Mouse (Mus musculus): ENCODE data around the gene Gipc3.

Gene Gipc3

DNA sequence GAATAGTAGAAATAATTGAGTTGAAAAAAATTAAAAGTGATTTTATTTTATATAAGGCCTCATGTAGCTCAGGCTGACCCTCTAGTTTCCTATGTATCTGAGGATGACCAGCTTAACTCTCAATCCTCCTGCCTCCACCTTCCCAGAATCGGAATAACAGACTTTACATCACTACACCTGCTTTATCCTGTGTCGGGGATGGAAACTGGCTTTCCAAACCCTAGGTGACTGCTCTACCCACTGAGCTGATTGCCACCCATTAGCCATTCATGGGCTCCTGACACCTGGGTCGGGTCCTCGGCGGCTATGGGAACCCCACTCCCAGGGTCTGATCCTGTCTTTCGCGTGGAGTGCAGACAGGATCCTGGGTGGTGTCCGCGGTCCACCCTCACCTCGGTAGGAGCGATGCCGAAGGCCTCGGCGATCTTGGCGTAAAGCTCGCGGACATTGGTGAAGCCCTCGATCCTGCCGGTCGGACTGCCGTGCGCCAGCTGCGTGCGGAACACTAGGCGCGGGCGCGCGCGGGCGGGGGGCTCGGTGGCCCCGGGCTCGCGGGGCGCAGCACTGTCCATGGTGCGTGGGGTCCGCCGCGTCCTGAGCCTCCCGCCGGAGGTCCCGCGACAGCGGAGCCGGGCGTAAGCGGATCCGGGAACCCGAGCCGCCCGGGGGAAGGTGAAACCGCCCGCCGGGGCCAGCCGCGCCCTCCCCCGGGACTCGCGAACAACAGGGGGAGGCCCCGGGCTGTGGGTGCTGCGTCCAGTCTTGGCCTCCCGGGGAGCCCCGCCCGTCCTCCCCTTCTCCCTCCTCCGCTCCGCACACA is at the start of gene Gipc3:
Gene Gipc3, minus strand, starts transcription at position 581 of the 820 bp plus-strand sequence.
- peak; percentile 46 for DNase-seq

DNA sequence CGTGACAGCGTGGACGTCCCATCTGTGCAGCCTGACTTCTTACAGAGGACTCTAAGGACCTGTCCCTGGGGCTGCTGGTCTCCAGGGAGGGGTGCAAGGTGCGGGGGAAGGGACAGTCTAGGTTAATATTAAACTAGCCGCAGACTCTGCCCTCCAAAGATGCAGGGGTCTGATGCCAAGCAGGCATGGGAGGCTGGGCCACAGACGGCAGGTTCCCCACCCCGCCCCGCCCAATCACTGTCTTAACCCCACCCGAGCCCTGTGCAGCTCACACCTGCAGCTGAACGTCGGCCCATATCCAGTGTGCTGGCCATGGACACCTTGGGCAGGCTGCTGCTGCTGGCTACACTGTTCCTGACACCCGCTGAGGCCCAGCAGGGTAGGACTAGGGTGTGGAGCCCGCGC is 49.7 kb upstream of the Gipc3 start, which contains the start of gene Smim24:
Gene Smim24, plus strand, starts transcription at position 271 of the 405 bp plus-strand sequence.
- no peak for DNase-seq

DNA sequence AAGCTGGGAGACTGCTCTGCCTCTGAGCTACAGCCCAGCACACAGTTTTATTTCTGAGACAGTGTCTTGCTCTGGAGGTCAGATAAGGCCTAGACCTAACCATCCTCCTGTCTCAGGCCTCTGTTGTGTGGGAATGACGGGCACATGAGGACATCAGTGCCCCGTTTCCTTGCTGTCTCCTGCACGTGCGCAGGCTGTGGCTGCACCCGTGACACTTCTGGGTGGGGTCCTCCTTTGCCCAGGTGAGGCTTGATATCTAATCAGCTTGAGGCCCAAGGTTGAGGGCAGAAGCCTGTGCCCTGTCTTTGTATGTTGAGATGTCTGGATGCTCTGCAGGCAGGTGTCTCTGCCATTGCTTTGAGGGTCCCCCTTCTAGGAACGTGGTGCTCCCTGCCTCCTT is 49.2 kb upstream of the Gipc3 start:
- DNase-seq, result no peak

DNA sequence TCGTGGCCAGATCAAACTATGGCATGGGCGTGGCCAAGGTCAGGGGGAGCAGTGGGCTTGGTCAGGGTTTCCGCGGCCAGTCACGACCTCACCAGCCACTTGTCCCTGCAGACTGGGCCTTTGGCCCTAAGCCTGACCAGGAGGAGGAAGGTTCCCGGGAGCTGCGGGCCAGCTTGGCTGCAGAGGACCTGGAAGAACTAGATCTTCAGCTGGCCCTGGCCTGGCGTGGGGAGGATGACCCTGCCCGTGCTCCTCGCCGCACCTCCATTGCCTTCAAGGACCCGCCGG is 47.6 kb upstream of the Gipc3 start:
- DNase-seq, result no peak

DNA sequence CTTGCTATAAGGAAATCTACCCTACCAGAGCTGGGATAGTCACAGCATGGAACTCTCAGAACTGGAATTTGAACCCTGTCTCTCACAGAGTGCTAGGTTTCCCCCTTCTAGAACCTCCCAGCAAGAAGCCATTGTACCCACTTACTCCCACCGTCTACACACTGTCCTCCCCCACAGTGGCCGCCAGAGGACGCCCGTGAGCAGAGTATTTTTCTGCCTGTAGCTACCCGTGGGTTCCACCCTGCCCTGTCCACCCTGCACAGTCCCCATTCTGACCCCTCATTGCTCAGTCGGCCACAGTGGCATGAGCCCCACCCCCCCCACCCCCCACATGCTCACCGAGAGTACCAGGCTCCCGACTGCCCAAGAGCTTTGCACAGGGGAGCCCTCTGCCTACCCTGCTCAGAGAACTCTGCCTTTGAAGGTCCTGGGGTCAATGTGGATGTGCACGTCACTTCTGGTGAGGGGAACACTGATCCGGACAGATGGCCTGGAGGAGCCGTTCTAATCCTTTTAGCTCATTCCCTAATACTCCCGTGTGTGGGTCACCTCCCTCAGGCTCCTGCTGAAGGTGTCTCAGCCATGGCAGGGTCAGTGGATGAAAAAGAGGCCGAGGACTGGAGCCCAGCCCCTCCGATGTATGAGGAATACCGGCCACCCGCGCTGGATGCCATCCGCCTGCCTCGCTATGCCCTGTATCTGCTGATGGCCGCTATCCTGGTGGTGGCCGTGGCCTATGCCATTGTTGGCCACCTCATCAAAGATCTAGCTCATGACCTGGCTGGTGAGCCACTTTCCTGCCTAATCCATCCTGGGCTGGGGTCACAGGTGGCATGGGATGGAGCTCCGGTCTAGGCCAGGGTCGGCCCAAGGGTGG is 47.0 kb upstream of the Gipc3 start:
- peak; percentile 88 for DNase-seq

DNA sequence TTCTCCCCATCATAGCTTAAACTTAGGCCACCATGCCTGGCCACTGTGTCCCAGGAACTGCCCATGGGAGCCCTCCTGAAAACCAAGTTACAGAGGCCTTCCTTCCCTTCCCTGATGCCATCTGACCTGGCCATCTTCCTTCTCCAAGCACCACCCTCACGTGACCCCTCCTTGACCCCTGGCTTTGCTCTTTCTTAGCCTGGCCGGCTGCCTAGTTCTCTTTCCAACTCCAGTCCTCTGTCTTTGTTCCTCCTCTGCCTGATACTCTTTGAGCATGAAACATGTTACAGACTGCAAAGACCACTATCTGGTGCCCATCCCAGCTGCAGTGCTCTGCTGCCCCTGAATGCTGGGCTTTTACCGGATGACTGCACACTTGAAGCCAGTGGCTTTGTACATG is 46.3 kb upstream of the Gipc3 start:
- peak; percentile 67 for DNase-seq

DNA sequence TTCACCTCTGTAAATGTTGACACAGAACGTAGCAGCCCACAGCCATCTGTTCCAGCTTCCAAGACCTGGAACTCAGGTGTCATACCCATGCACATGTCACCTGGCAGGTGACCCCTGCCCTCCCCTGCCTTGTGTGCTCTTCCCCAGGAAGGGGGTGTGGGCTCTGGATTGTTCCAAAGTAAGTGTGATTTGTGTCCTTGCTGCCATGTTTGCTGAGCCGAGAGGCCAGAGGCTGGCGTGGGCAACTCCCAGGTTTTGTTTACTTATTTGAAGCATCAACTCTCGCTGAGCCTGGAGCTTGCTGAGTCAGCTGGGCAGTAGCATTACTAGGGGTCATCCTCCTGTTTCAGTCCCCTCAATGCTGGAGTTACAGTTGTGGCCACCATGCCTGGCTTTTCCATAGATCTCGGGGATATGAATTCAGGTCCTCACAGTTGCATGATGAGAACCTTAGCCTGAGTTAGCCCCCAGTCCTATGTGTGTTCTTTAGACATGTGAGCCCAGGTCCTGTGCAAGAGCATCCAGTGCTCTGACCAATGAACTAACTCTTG is 45.5 kb upstream of the Gipc3 start, which contains the start of gene Gm48552:
Gene Gm48552, plus strand, starts transcription at position 501 of the 551 bp plus-strand sequence.
- DNase-seq, result no peak

DNA sequence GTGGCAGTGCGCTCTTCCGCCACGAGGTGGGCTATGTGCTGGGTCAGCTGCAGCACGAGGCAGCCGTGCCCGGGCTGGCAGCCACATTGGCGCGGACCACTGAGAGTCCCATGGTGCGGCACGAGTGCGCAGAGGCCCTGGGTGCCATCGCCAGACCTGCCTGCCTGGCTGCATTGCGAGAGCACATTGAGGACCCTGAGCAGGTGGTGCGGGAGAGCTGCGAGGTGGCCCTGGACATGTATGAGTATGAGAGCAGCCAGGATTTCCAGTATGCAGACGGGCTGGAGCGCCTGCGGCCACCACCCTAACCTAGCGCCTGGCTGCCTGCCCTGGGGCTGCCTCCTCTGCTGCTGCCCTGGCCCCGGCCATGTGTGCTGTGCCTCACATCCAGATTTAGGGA is 44.6 kb upstream of the Gipc3 start:
- no peak for DNase-seq

DNA sequence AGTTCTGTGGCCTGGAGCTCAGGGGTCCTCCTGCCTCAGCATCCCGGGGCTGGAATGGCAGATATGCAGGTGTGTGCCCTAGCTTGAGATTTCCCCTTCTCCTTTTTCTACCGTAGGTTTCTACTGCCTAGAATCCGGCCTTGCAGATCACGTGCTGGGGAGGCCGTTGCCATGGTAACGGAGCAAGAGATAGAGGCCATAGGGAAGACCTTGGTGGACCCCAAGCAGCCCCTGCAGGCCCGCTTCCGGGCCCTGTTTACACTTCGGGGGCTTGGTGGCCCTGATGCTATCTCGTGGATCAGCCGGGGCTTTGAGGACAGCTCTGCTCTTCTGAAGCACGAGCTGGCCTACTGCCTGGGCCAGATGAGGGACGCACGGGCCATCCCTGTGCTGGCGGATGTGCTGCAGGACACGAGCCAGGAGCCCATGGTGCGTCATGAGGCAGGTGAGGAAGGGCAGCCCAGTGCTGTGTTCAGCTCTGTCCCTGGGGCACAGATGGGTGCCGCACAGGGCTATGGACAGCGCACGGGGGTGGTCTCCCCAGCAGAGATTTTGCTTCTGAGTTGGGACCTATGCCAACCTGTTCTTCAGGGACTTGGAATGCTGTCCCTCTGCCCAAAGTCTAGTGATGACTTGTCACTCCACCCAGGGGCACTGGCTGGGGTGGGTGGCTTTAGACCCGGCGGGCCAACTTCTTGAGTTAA is 42.7 kb upstream of the Gipc3 start:
- DNase-seq, result no peak

DNA sequence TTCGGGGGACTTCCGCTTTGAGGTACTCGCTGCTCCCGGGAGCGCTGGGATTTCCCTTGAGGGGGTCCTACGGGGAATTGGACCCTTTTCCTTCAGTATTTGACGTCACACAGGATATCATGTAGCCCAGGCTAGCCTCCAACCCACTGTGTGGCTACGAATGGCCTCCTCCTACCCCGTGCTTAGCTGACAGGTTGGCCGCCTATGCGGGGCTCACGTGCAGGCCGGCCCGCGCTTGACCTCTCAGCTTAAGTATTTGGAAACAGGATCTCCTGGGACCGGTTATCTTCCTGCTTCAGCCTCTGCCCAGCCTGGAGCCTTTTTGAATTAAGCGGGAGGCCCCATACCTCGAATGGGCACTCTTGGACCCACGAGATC is 41.5 kb upstream of the Gipc3 start:
- no peak for DNase-seq

DNA sequence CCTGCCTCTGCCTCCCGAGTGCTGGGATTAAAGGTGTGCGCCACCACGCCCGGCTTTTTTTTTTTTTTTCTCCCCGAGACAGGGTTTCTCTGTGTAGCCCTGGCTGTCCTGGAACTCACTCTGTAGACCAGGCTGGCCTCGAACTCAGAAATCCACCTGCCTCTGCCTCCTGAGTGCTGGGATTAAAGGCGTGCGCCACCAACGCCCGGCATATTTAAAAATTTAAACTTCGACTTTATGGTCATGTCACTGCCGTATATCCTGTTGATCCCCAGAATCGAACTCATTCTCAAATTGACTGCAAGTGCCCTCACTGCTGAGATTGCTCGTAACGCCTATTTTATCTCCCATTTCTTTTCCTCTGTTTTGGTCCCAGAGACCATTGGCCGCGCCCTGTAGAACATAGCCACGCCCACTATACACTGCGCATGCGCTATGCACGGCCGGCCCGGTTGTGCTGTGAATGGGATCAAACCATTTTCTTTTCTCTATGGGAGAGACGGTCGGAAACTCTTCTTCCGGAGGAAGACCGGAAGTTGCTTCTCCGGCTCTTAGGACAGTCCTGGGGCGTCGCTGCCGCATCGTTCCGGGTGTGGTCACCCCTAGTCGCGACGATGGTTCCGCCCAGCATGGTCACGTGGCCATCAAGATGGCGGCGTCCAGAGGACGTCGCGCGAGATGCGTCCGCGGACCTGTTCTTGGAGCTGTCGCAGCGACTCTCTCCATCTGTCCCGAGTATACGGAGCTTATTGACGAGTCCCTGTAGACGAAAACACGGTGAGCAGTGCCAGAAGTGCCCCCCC is 40.9 kb upstream of the Gipc3 start, which contains the start of the genes Dohh and Gm48551:
Gene Dohh, plus strand, starts transcription at position 627 of the 803 bp plus-strand sequence.
Gene Gm48551, plus strand, starts transcription at position 665 of the 803 bp plus-strand sequence.
- peak; percentile 100 for DNase-seq

DNA sequence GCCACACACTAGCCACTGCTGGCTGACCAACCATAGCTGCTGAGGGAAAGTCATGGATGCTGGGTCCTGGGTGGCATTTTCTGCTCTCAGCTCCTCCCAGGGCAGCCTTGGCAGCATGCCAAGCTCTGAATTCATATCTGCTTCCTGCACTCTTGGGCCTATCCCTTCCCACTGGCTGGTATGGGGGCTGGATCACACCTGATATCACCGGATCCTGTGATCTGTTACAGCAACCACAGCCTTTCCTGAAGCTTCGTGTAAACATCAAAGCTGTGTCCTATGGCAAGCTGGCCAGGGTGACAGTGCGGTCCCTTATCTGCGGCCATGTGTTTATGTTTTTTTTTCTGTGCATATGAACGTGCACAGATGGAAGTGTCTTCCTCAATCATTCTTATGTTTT is 39.0 kb upstream of the Gipc3 start:
- peak; percentile 77 for DNase-seq

DNA sequence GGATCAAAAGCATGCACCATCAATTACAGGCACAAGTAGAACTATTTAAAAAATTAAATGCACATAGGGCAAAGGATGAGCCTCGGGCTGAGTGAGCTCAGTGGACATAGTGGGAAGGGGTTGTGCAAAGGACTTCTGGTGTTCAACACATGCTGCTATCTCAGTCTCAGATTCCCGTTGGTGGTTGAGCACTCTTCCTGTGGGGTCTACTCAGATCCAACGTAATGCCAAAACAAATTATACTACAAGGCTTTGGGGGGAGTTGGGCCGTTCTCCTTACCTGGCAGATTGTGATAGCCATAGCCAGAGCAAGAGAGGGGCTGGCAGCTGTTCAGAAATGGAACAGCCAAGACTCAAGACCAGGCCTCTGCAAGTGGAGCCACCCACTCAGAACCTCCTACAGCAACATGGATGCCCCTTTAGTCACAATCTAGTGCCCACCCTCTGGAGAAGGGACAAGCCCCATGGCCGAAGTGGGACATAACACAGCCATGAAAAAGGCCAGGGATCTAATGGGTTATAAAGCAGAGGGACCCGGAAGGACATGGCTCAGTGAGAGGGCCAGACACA is 36.8 kb upstream of the Gipc3 start:
- DNase-seq, result no peak

DNA sequence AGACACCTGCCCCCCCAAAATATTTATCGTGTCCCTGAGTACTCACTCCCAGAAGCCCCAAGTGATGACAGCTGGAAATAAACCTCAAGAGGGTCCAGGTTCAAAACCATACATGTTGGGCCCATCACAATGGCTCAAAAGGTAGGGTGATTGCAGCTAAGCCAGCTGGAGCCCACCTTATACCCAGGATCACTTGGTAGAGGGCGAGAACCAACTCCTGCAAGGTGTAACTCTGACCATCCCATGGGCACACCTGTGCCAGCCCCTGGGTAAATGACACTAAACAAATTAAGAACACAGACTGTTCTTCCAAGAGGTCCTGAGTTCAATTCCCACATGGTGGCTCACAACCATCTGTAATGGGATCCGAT is 36.1 kb upstream of the Gipc3 start:
- DNase-seq, result no peak

DNA sequence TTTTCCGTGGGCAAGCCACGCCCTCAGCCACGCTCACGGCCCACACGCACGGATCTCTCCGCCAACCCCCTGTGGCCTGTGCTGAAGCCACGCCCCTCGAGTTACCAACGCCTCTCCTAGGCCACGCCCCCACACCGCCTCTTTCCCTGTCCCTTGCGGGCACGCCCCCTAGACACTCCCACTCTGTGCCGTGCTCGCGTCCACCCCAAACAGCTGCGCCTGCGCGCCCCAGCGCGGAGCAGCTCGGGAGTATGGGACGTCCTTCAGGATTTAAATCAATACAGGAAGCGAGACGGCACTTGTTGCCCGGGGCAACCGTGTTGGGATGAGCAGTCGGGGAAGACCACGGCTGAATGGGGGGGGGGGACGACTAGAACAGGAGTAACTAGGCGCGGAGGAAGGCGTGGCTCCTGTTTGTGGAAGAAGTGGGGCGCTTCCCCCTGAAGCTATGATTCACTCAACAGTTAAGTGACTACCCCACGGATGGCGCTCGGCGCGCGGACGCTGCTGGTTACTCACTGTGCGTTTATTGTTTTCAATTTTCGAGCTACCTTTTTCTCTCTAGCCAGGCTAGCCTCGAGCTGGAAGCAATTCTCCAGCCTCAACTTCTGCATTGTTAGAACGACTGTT is 35.6 kb upstream of the Gipc3 start:
- DNase-seq, result peak; percentile 100

DNA sequence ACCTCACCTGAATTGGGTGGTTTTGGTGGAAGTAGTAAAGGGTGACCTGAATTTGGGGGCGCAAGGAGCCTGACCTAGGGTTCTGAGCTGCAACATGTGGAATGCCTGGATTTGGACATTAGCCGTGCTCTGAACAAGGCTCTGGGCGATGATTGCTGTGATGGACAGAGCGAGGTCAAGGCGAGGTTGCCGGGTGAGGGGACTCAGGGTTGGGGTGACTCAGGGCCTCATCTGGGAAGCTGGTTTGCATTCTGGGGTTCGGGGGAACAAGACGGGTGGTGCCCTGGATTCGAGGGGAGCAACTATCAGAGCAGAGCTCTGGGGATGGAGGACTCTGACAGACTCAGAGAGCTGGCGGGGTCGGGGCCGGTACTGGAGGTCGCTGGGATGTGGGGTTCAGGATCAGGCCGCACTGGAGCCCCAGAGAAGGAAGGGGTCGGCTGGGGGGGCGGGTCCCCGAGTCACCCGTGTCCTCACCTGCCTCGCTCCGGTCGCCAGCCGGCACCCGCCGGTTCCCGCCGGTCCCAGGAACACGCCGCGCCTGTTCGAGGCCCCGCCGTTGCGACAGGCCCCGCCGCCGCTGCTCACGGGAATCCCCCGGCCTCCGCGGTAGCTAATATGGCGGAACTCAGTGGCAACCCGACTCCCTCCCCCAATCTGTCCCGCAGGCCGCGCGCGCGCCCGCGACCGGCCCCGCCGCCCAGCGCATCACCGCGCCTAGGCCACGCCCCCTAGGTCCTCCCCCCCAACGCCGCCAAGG is 34.9 kb upstream of the Gipc3 start, which contains the start of gene Fzr1:
Gene Fzr1, minus strand, starts transcription at position 724 of the 760 bp plus-strand sequence.
- no peak for DNase-seq

DNA sequence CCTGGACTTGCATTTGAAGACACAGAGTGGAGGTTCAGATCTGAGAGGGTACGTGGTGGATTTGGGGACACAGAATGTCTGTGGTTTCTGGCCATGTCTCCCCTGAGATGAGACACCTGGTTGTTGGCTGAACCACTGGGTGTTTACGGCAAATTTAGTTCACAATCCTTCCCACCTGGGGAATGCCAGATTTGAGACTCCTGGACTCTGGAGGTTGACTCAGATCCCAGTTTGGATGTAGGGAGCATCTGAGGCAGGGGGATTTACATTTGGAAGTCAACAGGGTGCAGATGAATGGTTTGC is 34.2 kb upstream of the Gipc3 start:
- no peak for DNase-seq

DNA sequence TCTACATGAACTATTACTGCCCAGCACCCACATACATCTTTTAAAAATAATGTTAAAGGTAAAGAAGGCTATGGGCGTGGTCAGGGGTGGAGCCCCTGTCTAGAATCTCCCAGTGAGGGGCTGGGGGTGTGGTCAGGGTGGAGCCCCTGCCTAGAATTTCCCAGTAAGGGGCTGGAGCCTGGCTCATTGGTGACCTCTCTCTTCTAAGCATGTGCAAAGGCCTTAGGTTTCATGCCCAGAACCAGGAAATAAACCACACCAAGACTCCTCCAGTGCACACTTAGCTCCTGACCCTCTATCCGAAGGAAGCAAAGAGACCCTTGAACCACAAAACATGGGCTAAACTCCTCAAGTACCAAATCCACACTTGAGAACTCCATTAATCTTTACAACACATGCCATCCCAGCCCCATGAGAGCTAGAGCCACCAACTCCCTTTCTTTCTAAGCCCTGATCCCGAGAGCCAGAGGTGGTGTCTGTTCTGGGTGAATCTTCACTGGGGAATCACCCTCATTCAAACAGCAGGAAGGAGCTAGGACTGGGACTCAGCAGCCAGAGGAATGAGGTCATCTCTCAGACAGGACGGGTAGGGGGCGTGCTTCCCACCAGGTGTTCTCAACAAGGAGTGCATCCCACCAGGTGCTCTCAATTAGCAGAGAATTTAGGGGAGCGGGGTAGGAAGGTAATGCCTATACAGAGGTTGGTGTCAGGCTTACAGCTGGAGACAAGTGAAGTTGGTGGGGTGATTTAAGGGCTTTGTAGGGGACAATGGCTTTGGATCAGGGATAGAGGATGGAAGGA is 33.7 kb upstream of the Gipc3 start:
- no peak for DNase-seq

DNA sequence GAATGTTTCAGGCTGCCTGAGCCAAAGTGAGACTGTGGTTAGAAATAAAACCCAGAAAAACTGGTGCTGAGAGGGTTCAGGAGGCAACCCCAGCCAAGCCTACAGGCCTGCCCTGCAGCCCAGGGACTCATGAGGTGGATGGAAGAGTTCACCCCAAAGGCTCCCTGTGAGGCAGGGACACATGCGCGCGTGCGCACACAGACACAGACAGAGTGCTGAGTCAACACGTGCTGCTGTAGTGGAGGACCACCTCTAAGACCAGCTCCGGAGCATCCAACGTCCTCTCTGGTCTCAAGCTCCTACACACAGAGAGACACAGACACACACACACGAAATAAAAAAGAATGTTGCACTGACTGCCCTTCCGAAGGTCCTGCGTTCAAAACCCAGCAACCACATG is 32.3 kb upstream of the Gipc3 start:
- no peak for DNase-seq

DNA sequence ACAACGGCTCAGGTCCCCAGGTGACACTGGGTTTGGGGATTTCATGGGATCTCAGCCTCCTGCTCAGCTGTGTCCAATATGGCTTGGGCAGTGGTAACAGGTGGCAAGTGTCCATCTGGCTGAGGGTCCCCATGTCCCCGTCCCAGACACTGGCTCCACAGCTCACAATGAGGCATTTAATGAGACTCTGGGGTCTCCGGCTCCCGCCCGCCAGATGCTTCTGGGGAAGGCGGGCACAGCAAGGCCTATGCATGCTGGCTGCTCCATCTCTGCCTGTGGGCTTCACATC is 24.1 kb upstream of the Gipc3 start:
- DNase-seq, result no peak

Data from lung, postnatal 10 days (tissue).